Mouse (Mus musculus): Measurements from ENCODE around the gene Amigo2.

The Amigo2 gene

GRCm38 (mm10) chr15:97246911-97247790 is at the start of gene Amigo2, which contains the start of gene Pced1b:
Gene Amigo2, minus strand, starts transcription at chr15:97247287.
Gene Pced1b, plus strand, starts transcription at chr15:97247107.
- DNase-seq (ENCODE audit: low spot score in 2 of 2) = peak; percentile 65 to 73

DNA sequence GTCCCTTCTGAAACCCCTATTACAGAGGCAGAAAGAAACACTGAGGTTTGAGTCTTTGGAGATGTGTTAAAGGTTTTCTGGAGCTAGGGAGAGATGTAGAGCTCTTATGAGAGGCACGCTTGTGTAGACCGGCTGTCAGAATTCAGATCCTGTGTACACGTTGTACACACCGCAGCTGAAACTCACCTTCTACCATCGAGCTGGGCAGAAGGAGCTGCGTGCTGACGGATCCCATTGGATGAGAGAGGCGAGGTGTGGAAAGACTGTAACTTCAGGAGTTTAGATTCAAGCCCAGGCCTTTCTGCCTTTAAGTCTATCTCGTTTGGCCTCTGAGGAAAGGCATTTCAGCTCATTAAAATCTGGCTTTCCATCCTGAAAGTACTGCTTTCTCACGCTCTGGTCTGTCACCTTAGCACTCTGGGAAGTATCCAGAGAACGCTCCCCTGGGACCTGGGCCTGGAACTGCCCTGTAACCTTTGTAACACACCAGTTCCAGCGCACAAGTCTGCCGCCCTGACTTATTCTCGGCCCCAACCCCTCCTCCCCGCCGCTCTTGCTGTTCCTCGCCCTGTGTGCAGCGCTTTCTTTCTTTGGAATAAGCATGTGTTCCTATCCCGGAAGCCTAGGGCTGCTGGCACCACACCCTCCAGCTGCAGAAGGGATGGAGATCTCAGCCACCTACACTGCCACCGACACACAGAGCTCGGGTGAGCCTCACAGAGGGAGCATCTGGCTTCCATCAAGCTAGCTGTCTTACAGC is 44.4 kb upstream of the Amigo2 start:
- DNase-seq (ENCODE audit: low spot score in 2 of 2) = no peak

DNA sequence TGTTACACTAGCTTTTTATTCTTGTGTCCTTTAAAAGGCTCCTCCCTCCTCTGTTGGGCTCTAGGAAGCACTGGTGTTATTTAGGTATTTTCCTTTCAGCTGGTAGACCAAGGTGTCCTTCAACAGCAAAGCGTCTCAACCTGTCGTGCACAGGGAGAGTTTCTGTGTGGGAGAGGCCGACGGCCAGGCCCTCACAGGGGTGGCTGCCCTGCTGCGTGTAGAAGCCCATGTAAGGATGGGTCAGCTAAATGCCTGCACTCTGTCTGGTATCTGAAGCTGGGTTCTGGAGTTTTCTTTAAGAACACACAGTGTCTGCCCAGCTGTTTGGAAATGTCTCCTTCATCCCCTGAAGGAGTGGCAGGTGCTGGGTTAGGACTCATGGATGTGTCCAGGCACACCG is 43.3 kb upstream of the Amigo2 start:
- DNase-seq (ENCODE audit: low spot score in 2 of 2) = no peak

GRCm38 (mm10) chr15:97289176-97289575 is 42.1 kb upstream of the Amigo2 start:
- no peak for DNase-seq (ENCODE audit: low spot score in 2 of 2)

- no peak for DNase-seq (ENCODE audit: low spot score in 2 of 2)
These were observed 41.6 kb upstream of the Amigo2 start for GRCm38 (mm10) chr15:97288690-97289089.

- no peak for DNase-seq (ENCODE audit: low spot score in 2 of 2)
These were observed 40.5 kb upstream of the Amigo2 start for GRCm38 (mm10) chr15:97287436-97288143.

- DNase-seq (ENCODE audit: low spot score in 2 of 2) = no peak
These were observed 39.6 kb upstream of the Amigo2 start for GRCm38 (mm10) chr15:97286731-97287130.

DNA sequence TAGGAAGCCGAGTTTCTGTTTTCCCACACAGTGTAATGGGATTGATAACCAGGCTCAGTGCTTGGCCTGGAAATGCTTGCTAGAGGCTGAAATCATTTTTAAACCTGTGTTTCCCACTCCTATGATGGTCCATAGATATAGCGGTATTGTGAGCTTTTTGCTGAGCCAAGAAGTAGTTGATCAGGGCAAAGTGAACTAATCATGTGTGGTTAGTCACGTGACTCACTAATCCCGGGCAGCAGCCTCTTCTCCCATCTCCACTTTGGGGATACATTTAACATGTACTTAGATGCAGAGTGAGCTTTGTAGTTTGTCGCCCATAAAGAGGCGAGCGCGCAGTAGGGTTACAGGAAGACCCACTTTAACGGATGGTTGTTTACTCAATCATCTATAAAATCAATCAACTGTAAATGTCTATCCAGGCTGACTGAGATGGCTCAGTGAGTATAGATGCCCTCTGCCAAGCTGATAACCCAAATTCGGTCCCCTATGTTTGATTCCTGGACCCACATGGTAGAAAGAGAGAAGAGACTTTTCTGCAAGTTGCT is 38.7 kb upstream of the Amigo2 start:
- DNase-seq (ENCODE audit: low spot score in 2 of 2) = no peak

DNA sequence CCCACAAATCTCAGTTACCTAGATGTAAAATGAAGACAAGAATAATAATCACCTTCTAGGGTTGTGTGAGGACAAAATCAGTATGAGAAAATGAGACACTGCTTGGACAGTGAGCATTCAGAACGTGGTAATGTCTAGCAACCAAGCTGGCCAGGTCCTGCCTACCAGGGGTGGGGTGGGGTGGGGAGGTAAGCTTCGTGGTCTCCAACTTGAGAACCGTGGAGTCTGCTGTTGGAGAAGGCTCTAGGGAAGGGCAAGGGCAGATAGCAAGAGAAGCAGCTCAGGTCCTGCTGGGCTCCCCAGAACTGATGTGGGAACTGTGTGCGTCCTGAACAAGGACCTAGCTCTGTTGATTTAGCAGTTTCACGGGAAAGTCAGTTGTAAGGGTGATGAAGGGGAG is 37.1 kb upstream of the Amigo2 start:
- no peak for DNase-seq (ENCODE audit: low spot score in 2 of 2)

GRCm38 (mm10) chr15:97282572-97282881 is 35.4 kb upstream of the Amigo2 start:
- no peak for DNase-seq (ENCODE audit: low spot score in 2 of 2)

DNA sequence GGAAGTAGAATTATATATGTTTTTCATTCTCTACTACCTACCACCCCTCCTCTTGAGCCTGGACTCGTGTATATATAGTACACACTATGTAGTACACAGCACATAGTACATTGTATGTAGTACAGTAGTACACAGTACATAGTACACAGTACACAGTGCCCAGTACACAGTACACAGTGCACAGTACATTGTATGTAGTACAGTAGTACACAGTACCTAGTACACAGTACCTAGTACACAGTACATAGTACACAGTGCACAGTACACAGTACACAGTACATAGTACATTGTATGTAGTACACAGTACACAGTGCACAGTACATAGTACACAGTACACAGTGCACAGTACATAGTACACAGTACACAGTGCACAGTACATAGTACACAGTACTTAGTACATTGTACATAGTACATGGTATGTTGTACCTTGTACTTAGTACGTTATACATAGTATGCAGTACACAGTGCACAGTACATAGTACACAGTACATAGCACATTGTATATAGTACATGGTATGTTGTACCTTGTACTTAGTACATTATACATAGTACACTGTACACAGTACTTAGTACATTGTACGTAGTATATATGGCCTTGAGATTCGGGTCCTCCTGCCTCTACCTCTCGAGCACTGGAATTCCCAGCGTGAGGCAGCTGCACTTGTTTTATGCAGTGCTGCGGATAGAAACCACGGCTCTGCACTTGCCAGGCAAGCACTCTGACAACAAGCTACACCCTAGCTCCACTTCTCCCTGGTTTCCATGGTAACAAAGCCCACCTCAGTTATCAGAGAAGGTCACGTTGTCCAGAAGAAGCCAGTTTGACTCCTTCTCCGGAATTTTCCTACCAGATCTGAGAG is 34.9 kb upstream of the Amigo2 start:
- DNase-seq (ENCODE audit: low spot score in 2 of 2) = no peak

- DNase-seq (ENCODE audit: low spot score in 2 of 2) = no peak
These were observed 33.7 kb upstream of the Amigo2 start for GRCm38 (mm10) chr15:97280776-97281175.

DNA sequence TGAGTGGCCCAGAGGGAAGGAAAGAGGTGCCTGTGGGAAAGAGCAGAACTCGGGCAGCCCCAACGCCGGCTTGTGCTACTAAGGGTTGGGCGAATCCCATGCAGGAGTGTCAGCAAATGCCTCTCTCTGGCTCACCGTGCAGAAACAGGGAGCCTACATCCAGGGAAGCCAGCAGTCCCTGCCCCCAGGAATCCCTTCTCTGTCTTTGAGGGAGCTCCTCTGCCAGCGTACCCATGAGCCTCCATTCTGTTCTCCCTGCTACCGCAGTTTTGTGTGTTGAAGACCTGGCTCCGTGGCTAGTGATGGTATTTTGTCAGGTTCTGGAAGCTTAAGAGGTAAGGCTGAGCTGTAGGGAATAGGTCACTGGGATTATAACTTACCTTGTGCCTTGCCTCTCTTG is 33.0 kb upstream of the Amigo2 start:
- DNase-seq (ENCODE audit: low spot score in 2 of 2) = no peak

DNA sequence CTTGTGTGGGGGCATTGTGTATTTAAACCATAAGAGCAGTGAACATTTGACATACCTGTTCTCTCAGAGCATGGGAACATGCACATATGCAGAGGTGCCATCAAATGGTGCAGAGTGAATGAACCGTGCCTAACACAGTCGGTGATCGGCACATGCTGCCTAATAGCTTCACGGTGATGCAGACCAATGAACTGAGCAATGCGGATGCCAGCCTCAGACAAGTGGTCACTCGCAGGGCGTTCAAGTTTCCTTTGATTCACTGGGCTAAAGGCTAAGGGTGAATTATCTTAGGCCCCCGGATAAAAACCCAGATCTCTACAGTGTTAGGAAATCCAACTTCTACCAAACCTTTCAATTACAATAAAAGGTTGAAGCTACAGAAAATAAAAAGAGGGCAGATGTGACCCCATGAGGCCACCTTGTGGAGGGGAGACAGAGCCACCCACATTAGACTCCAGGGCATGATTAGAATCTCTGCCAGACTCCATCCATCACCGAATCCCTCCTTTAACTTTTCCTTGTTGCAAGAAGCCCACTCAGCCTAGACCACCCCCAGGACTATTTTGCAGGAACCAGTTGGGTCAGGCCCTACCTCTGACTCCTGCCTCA is 31.4 kb upstream of the Amigo2 start:
- no peak for DNase-seq (ENCODE audit: low spot score in 2 of 2)

DNA sequence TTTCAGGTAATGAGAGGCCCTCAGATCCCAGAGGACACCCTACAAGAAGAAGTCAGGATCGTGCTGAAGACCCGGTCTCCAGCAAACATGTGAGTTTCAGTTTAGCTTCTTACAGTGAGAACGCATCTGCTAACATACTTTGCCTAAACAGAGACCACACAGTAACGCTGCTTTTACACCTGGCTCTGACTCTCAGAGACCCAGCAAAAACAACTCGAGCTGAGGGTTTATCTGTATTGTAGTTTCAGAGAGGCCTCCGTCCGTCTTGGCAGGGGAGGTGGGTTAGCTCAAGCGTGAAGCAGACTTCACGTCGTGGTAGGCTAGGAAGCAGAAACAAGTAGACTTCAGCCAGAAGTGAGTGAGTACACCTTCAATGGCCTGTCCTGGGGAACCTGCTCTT is 30.2 kb upstream of the Amigo2 start:
- DNase-seq (ENCODE audit: low spot score in 2 of 2) = no peak

DNA sequence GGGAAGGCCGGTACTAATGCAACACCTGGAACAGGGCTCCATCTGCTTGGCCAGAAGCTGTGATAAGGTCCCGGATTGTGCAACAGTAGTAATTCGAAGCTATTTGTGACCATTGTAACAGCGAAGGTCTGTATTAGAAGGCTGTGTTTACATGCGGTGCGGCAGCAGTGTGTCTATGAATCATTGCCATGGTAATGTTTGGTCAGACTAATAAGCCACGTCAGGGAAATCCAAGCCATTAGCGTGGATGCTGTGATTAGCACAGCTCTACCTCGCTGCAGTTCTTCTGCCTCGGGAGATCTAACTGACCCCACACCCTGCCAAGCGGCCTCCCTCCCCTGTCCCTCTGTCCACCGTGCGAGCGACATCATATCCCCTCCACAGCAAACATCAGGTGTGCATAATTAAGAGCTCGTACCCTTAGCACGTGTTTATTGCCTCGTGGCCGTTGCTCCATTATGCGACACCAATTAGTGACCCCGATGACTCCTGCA is 29.6 kb upstream of the Amigo2 start:
- DNase-seq (ENCODE audit: low spot score in 2 of 2) = no peak

- no peak for DNase-seq (ENCODE audit: low spot score in 2 of 2)
These were observed 28.7 kb upstream of the Amigo2 start for GRCm38 (mm10) chr15:97275626-97276395.

DNA sequence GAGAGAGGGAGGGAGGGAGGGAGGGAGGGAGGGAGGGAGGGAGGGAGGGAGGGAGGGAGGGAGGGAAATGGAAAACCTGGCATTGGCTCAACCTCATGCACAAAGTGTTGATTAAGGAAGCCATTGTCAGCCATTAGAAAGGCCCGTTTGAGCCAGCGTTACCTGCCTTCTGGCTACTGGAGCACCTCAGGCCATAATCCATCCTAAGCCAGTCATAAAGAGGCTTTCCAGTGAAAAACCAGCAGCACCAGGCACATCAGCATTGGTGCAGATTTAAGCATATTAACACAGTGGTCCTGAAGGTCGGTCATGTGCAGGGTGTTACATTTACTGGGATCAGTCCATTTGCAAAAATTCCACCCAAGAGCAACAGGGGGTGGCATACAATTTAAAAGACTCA is 25.7 kb upstream of the Amigo2 start:
- no peak for DNase-seq (ENCODE audit: low spot score in 2 of 2)

DNA sequence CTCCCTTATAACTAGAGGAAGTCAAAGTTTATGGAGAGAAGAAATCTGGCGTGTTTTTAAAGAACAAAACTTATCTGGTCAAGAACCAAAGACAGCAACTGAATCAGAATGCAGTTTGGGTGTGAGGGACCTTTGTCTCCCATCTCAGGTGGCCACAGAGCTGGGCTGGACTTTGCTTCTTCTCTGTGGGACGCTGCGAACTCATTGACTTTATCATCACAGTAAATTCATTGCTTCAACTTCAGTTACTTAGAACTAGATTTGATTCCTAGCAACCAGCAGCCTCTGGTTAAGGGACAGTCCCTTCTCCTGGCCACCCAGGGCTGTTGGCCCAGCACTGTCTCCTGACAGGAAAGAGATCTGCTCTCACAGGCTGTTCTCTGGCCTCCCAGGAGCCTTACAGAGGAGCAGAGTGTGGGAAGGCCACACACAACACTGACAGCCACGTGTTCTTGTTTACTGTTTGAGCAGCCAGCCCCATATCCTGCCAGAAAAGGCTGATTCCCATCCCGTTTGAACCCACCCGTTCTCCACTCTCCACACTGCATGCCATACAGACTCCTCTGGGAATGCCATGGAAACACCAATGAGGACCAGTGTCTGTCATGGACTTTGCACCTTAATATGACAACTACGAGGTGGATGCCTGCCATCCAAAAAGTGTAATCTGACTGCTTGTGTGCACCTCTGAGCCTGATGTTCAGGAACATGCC is 25.1 kb upstream of the Amigo2 start:
- DNase-seq (ENCODE audit: low spot score in 2 of 2) = no peak

Data from urinary bladder, postnatal 4 days (tissue).